Mouse (Mus musculus) testis, postnatal 10 days (tissue): ENCODE measurements around the gene Tcte2.

Experiments used
- DNase-seq: peaks from one replicate; pipeline ENCODE4 v3.0.0; 2021; ENCODE audit warnings: low spot score

The Tcte2 gene

DNA sequence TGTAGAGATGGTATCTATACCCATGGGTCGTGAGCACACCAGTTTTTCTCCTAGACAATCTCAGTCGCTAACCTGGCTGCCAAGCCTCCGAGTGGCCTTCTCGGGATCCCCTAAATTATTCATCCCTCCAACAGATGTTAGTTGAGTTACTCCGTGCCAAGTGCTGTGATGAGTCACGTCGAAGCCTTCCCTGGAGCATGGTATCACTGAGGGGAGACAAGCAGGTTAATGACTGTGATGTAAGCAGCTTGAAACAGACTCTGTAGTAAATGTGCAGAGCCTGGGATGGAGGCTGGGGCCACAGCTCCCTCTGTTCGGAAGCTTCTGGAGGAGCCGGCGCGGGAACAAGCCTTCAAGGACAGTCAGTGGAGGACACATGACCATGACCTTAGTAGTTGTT is 44.2 kb downstream of the Tcte2 start:
- no peak for DNase-seq

- no peak for DNase-seq
These were observed 45.3 kb downstream of the Tcte2 start for GRCm38 (mm10) chr17:13716336-13716735.

DNA sequence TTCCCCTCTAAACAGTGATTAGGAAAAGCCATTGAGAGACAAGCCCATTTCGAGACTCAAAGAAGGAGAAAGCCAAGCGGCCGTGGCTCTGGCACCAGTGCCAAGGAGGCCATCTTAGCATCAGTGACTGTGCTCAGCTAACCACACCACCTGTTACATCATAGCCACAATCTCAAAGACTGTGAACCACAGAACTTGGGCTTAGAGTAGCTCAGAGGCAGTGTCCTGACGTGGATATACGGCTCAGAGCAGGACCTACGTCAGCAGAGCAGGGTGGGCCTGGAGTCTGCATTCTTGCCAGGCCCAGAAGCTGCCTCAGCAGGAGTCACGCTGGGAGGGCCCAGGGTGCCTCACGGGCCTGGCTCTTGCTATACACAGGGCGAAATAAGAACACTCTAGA is 46.1 kb downstream of the Tcte2 start:
- DNase-seq: no peak

DNA sequence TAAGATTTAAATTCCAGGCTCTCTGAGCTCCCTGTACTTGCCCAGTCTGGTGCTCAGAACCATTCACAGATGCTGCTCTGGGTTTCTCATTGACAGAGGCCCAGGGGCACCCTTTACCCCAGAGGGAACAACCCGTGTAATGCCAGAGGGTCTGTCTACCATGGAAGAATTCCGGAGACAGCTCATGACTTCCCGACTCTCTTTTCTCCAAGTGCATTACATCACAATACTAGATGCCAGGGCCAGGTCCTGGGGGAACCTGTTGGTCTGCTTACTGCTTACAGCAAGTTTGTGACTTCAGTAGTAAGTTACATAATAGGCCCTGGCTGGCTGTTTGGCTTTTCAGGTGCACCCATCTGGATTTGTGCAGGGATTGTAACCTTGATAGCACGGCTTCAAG is 47.0 kb downstream of the Tcte2 start:
- no peak for DNase-seq

- DNase-seq: no peak
These were observed 47.5 kb downstream of the Tcte2 start for GRCm38 (mm10) chr17:13714128-13714527.

GRCm38 (mm10) chr17:13712518-13712917 is 49.1 kb downstream of the Tcte2 start:
- DNase-seq: no peak

DNA sequence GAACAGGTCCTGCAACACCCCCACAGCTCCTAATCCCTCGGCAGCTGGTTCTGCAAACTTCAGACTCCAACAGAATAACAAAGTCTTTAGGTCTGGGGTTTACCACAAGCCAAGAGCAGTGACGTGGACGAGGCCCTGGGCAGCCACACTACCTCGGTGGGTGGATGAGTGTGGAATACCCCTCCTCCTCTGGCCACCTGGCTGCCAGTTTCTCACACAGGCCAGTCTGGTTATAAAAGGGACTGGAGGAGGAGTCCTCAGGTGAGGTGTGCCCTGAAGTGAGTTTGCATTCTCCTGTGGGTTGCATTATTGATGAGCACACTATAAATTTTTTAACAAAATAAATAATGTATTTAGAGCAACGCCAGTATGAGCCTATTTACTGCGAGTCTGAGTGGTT is 49.5 kb downstream of the Tcte2 start:
- no peak for DNase-seq

DNA sequence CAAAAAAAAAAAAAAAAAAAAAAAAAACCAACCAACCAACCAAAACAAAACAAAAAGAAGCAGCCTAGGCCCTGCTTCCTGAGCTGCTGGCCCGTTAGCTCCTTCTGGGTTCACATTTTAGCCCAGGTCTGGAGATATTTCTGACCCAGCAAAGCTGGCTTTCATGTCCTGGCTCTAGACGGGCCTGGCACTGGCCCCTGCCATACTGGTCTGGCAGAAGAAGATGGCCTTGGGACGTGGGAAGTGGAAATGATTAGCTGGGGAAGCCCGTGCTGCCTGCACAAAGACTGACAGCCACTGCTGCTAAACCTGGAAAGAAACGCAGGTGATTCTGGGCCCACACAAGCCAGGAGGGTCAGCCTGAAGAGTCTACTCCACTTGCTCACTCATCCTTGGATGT is 50.5 kb downstream of the Tcte2 start:
- no peak for DNase-seq

- no peak for DNase-seq
These were observed 56.1 kb downstream of the Tcte2 start for GRCm38 (mm10) chr17:13705481-13705921.

DNA sequence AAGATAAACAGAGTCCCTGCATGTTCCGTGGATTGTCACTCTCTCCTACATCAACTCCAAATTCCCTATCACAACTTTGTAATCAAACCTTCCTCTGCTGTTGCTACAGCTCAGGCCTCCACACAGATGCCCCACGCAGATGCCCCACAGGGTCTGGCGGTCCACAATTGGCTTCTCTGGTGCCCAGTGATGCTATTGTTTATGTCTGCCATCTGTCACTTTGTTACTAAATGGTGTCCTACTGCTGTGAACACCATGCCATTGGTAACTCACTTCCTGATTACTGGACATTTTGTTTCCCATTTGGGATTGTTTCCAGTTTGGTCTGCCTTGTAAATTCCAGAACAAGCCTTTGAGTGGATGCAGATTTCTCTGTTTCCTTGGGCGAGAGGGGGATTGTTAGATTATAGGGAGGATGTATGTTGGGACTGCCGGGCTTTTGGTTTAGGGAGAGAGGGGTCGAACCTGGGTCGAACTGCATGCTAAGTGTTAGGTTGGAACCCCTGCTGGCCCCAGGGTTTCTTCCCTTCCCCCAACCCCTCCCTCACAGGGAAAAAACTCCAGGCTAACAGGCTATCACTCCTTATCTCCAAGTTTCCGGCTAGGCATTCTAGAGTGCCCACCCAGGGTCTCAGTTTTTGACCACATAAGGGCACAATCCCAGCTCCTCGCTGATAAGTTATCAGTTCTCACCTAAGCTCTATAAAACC is 57.9 kb downstream of the Tcte2 start:
- no peak for DNase-seq

DNA sequence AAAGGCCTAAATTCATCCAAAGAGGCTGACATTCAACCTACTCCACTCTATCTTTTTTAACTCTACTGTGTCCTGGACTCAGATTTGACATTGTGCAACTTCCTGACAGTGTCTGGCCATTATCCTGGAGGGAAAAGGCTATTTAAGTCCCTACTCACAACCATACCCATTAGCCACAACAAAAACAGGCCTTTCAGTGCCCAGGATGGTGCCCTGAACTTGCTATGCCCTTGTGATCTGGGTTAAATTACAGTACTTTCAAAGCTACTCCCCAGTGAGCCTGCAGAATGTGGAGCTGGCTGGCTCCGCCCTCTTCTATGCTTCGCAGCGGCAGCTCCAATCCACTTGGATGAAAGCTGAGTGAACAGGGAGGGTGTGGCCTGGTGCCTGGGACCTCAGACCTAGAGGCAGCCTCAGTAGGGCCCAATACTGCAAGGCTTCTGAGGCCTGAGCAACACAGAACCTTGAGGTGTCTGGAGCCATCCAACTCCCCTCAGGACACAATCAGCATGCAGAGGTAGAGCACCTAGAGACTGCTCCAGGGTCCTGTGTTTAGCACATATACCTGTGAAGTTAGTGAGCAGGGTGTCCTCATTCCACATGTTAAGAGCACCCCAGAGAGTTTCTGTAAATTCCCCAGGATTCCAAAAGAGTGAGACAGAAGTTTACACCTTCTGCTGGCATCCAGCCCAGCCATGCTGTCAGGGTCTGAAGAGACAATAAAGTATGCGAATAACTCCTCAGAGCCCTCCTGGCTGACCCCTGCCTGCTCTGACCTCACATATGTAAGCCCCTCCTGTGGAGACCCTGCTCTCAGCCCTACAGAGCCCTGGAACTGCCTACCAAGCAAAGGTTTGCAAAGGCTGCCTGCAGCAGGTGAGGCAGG is 61.3 kb downstream of the Tcte2 start:
- DNase-seq: no peak

DNA sequence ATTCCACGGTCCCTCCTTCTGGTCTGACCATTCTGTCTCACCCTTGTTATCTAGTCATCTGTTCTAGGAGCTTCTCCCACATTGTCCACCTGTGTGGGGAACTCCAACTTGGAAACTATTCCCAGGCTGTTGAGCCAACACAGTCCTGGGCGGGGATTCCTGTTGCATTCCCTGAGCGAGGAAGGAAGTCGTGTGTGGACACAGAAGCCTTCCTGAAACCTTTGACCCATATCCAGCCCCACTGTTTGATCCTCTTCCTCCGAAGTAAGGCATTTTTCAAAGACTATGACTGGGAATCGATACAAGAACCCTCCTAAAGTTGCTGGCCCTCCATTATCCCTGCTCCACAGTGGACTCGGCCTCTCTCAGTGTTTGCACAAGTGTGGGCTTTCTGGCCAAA is 61.9 kb downstream of the Tcte2 start:
- DNase-seq: no peak

- no peak for DNase-seq
These were observed 63.4 kb downstream of the Tcte2 start for GRCm38 (mm10) chr17:13698194-13698593.

- DNase-seq: no peak
These were observed 64.0 kb downstream of the Tcte2 start for GRCm38 (mm10) chr17:13697646-13698045.

DNA sequence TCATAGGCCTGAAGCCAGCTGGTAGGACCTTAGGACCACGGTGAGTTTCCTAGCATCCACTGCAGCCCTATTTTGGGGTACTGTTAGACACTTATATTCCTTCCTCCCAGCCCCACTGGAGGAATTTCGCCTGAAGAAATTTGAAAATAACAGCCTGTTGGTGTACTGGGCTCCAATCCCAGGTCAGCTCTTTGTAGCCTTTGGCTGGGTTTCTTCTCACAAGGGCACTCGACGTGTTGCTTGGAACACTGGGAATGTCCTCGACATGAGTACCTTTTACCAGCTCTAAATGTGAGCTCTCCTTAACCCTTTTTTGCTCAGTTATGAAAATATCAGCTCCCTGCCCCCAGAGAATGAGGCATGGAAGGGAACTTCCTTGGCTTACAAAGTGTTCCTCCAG is 65.7 kb downstream of the Tcte2 start:
- DNase-seq: no peak

DNA sequence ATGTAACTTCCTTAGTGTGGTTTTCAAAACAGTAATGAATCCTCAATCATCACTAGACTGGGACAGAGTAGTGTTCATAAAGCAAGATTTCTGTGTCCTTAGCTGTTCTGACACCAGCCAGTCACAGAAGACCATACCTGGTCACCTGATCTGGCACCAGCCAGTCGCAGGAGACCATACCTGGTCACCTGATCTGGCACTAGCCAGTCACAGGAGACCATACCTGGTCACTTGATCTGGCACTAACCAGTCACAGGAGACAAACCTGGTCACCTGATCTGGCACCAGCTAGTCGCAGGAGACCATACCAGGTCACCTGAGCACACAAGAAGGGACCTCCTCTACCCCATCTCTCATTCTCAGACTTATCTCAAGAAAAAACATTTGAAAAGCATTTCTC is 66.4 kb downstream of the Tcte2 start:
- no peak for DNase-seq

DNA sequence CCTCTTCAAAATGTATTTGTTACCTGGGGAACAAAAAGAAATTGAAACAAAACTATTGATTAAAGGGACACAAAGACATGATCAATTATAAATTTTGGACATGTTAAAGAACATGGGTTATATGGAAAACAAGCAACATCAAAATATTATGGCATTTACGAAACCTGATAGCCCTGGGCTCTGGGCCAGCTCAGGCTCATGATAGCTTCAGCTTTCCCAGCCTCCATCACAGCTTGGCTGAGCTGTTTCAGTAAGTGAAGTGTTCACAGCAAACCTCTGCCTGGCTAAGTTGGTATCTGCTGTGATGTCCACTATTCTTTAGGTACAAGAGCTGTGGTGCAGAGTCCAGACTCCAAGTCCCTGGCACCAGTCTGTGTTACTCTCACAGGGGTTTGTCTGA is 67.4 kb downstream of the Tcte2 start:
- DNase-seq: no peak

GRCm38 (mm10) chr17:13687656-13688055 is 74.0 kb downstream of the Tcte2 start:
- DNase-seq: no peak

DNA sequence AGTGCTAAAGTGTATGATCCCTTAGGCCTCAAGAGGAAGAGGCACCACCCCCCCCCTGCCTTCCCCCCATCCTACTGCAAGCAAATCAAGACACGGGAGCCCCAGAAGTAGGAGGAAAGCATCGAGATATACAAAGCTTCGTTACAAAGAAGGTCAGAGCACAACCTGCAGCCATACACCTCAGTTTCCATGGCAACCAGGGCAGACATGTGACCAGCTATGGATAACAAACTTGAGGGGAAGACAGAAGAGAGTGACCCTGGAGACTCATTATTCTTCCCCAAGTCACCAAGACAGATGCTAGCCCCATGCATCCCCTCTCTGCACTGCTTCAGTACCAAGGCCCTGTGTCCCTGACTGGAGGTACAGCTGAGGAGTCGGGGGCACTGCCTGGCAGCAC is 74.5 kb downstream of the Tcte2 start:
- DNase-seq: no peak

- DNase-seq: no peak
These were observed 76.0 kb downstream of the Tcte2 start for GRCm38 (mm10) chr17:13685621-13686020.

- DNase-seq: no peak
These were observed 77.4 kb downstream of the Tcte2 start for GRCm38 (mm10) chr17:13684256-13684655.

DNA sequence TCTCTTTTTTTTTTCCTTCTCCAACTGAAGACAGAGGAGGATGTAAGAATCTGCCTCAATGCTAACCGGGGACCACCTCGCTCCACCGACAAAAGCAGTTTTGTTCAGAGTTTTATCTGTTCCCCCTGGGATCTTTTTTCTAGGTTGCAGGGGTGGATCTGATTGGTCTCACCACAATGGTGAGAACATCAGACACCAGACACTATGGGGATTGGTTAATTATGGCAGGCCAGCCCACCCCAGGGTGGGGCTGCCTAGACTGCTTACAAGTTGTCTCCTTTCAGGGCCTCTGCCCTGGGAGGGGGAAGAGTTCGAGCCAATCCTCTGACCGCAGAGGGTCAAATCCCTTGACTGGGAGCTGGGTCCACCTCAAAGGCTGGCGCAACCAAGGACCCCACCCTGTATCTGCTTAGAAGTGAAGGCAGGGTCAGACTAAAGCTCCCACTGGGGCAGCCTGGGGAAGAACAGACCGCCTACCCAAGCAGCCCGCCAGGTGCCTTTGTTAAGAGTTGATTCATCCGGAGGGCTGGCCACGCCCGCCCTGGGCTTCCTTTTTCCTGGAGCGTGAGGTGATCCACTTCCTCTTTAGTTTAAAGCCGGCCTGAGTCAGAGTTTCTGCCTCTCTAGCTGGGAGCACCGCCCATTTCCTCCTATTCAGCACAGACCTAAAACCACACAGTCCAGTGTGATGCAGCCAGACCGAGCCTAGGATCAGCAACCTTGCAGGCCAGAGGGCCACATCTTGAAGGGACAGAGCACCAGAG is 78.0 kb downstream of the Tcte2 start:
- DNase-seq: peak; percentile 53

- no peak for DNase-seq
These were observed 78.6 kb downstream of the Tcte2 start for GRCm38 (mm10) chr17:13683027-13683410.
